Comparison of ENCODE assay signal across 22 mouse cellular contexts in the genomic region with DNA sequence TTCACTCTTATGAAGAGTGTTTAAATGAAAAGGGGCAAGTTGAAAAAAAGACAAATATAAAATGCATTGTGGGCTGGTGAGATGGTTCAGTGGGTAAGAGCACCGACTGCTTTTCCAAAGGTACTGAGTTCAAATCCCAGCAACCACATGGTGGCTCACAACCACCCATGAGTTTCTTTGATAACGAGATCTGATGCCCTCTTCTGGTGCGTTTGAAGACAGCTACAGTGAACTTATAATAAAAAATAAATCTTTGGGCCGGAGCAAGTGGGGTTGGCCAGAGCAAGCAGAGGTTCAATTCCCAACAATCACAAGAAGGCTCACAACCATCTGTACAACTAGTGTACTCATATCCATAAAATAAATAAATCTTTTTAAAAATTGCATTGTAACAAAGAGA. TPM values are rescaled to one million over a fixed set of nuclear protein-coding genes. Genes with fewer than 3 reads are reported as not detected.
DNase-seq lines count a peak whose midpoint lies in the region; ATAC-seq and TF ChIP-seq lines count a peak whose summit lies in the region.
"Had no signal": no experiment of that assay in that cellular context is flagged by ENCODE, and none has a peak within 500 bp of the region (broad histone marks: within the 10 kb centered on the region; RNA-seq: fewer than 3 reads in every experiment).

No protein-coding gene starts in this region.

- H3K27ac ChIP-seq in forebrain, postnatal 0 days (ENCODE audit: low read depth, low read length) = no peak overlapping the region
- H3K27ac ChIP-seq in forebrain, embryonic 13.5 days = no peak overlapping the region
- no peak overlapping the region for H3K27ac ChIP-seq in kidney, postnatal 0 days
- no peak overlapping the region for H3K27ac ChIP-seq in midbrain, postnatal 0 days (ENCODE audit: low read depth, low read length)
- no peak overlapping the region for H3K27ac ChIP-seq in midbrain, embryonic 13.5 days
- H3K27ac ChIP-seq: embryonic facial prominence, embryonic 10.5 days; heart, embryonic 15.5 days had no signal

- no peak overlapping the region for H3K4me2 ChIP-seq in forebrain, postnatal 0 days (ENCODE audit: low read depth)
- H3K4me2 ChIP-seq in forebrain, embryonic 13.5 days = no peak overlapping the region
- no peak overlapping the region for H3K4me2 ChIP-seq in kidney, postnatal 0 days (ENCODE audit: low read length)
- H3K4me2 ChIP-seq in midbrain, postnatal 0 days (ENCODE audit: low read depth, low read length, poor library complexity, severe bottlenecking) = no peak overlapping the region
- no peak overlapping the region for H3K4me2 ChIP-seq in midbrain, embryonic 13.5 days (replicated peaks)
- H3K4me2 ChIP-seq: heart, embryonic 11.5 days; heart, embryonic 15.5 days had no signal

- H3K36me3 ChIP-seq in forebrain, postnatal 0 days (ENCODE audit: insufficient read depth) = peaks cover 81% of the 10 kb centered on the region
- H3K36me3 ChIP-seq in forebrain, embryonic 13.5 days (ENCODE audit: poor library complexity, severe bottlenecking) = peaks cover 93% of the 10 kb centered on the region
- peaks cover 66% of the 10 kb centered on the region for H3K36me3 ChIP-seq in kidney, postnatal 0 days (ENCODE audit: insufficient read depth, low read length)
- peaks cover 44% of the 10 kb centered on the region for H3K36me3 ChIP-seq in midbrain, postnatal 0 days (ENCODE audit: insufficient read depth, low read length)
- H3K36me3 ChIP-seq in midbrain, embryonic 13.5 days = peaks cover 90% of the 10 kb centered on the region

- WGBS in forebrain, postnatal 0 days = 89% methylated on average over 4 of the region's 4 CpGs
- WGBS in forebrain, embryonic 13.5 days = 92% methylated on average over 4 of the region's 4 CpGs
- WGBS in kidney, postnatal 0 days = 91% methylated on average over 4 of the region's 4 CpGs
- 92% methylated on average over 4 of the region's 4 CpGs for WGBS in midbrain, postnatal 0 days
- WGBS in midbrain, embryonic 13.5 days = 95% methylated on average over 4 of the region's 4 CpGs

- H3K9me3 ChIP-seq in forebrain, postnatal 0 days (ENCODE audit: low read length) = no peaks in the 10 kb centered on the region
- no peaks in the 10 kb centered on the region for H3K9me3 ChIP-seq in forebrain, embryonic 13.5 days (replicated peaks)
- H3K9me3 ChIP-seq in kidney, postnatal 0 days (replicated peaks; ENCODE audit: low read length) = no peaks in the 10 kb centered on the region
- H3K9me3 ChIP-seq in midbrain, postnatal 0 days (ENCODE audit: low read length) = no peaks in the 10 kb centered on the region
- no peaks in the 10 kb centered on the region for H3K9me3 ChIP-seq in midbrain, embryonic 13.5 days
- H3K9me3 ChIP-seq: embryonic facial prominence, embryonic 10.5 days; G1E; heart, embryonic 15.5 days had no signal

- no peak overlapping the region for H3K4me3 ChIP-seq in forebrain, postnatal 0 days (ENCODE audit: low read depth, low read length)
- no peak overlapping the region for H3K4me3 ChIP-seq in forebrain, embryonic 13.5 days
- no peak overlapping the region for H3K4me3 ChIP-seq in kidney, postnatal 0 days (replicated peaks; ENCODE audit: low read depth, low read length)
- no peak overlapping the region for H3K4me3 ChIP-seq in midbrain, postnatal 0 days (ENCODE audit: low read depth, low read length)
- no peak overlapping the region for H3K4me3 ChIP-seq in midbrain, embryonic 13.5 days (replicated peaks)
- H3K4me3 ChIP-seq: embryonic facial prominence, embryonic 10.5 days; heart, embryonic 15.5 days had no signal

- no peaks in the 10 kb centered on the region for H3K27me3 ChIP-seq in forebrain, postnatal 0 days (ENCODE audit: insufficient read depth, low read length)
- H3K27me3 ChIP-seq in forebrain, embryonic 13.5 days = no peaks in the 10 kb centered on the region
- no peaks in the 10 kb centered on the region for H3K27me3 ChIP-seq in kidney, postnatal 0 days (ENCODE audit: insufficient read depth, low read length)
- H3K27me3 ChIP-seq in midbrain, postnatal 0 days (ENCODE audit: insufficient read depth, low read length) = no peaks in the 10 kb centered on the region
- H3K27me3 ChIP-seq in midbrain, embryonic 13.5 days = no peaks in the 10 kb centered on the region
- H3K27me3 ChIP-seq: heart, embryonic 15.5 days had no signal

- TF ChIP-seq CTCF in forebrain, postnatal 0 days (IDR thresholded peaks at IDR 0.05; ENCODE audit: low read depth) = peak; percentile 40
- peak; percentile 31; the same call in 1 of the 2 replicates for TF ChIP-seq CTCF in kidney, postnatal 0 days (IDR thresholded peaks at IDR 0.05; ENCODE audit: low read depth)
- TF ChIP-seq CTCF in midbrain, postnatal 0 days (IDR thresholded peaks at IDR 0.05) = peak; percentile 37; the same call in 1 of the 2 replicates

- no peak for ATAC-seq in forebrain, postnatal 0 days
- ATAC-seq in forebrain, embryonic 13.5 days = no peak
- no peak for ATAC-seq in kidney, postnatal 0 days (replicated peaks; ENCODE audit: low FRiP score, low read depth)
- no peak for ATAC-seq in midbrain, postnatal 0 days (ENCODE audit: low FRiP score)
- no peak for ATAC-seq in midbrain, embryonic 13.5 days
- ATAC-seq: CD4-positive, CD25-positive, alpha-beta regulatory T cell, adult 4 months; forebrain, embryonic 14.5 days; hindbrain, embryonic 16.5 days had no signal

- H3K9ac ChIP-seq in forebrain, postnatal 0 days = no peak overlapping the region
- H3K9ac ChIP-seq in forebrain, embryonic 13.5 days = no peak overlapping the region
- no peak overlapping the region for H3K9ac ChIP-seq in kidney, postnatal 0 days (ENCODE audit: low read depth, low read length)
- no peak overlapping the region for H3K9ac ChIP-seq in midbrain, postnatal 0 days (replicated peaks; ENCODE audit: low read length, poor library complexity, severe bottlenecking)
- H3K9ac ChIP-seq in midbrain, embryonic 13.5 days (replicated peaks) = no peak overlapping the region
- H3K9ac ChIP-seq: heart, embryonic 15.5 days had no signal

- DNase-seq in forebrain, postnatal 0 days = no peak
- no peak for DNase-seq in kidney, postnatal 0 days (ENCODE audit: low spot score)
- DNase-seq in kidney, adult 8-10 months = no peak
- DNase-seq in midbrain, postnatal 0 days (ENCODE audit: low spot score) = no peak
- no peak for DNase-seq in right cerebral cortex, postnatal 4 days
- DNase-seq: adrenal gland, postnatal 10 days; B cell, adult 2 months; cerebellum, adult 11 months; cerebellum, adult 8-10 months; cerebellum, postnatal 14 days; gastrocnemius, postnatal 36 days; heart, adult 18-20 months; heart, postnatal 36 days had no signal

- no peaks in the 10 kb centered on the region for H3K4me1 ChIP-seq in forebrain, postnatal 0 days (ENCODE audit: insufficient read depth)
- H3K4me1 ChIP-seq in forebrain, embryonic 13.5 days = peaks cover 4% of the 10 kb centered on the region; the same call in 1 of the 2 replicates
- H3K4me1 ChIP-seq in kidney, postnatal 0 days (replicated peaks; ENCODE audit: insufficient read depth, low read length) = no peaks in the 10 kb centered on the region
- no peaks in the 10 kb centered on the region for H3K4me1 ChIP-seq in midbrain, postnatal 0 days (ENCODE audit: insufficient read depth, low read length)
- H3K4me1 ChIP-seq in midbrain, embryonic 13.5 days (replicated peaks) = peaks cover 7% of the 10 kb centered on the region
- H3K4me1 ChIP-seq: heart, embryonic 15.5 days had no signal

RNA-seq across cellular contexts. Expression of a gene that starts 6.8 kb away (rescaled TPM):
- 25.9 and 33.6 TPM in 2 replicates for total RNA-seq in forebrain, postnatal 0 days (2014; rRNA removed)
- polyA plus RNA-seq in forebrain, postnatal 0 days (2015; fragmentation: Nextera tagmentation; extraction: Ambion mirVana) = 18.9 and 22.2 TPM in 2 replicates
- polyA plus RNA-seq in forebrain, embryonic 13.5 days (2015; fragmentation: Nextera tagmentation; extraction: Ambion mirVana) = 25.0 and 29.6 TPM in 2 replicates
- polyA plus RNA-seq in kidney, postnatal 0 days (2015; fragmentation: Nextera tagmentation; extraction: Ambion mirVana) = 19.6 and 21.2 TPM in 2 replicates
- total RNA-seq in midbrain, postnatal 0 days (2014; rRNA removed) = 17.2 and 23.8 TPM in 2 replicates
- polyA plus RNA-seq in midbrain, postnatal 0 days (2015; fragmentation: Nextera tagmentation; extraction: Ambion mirVana) = 24.7 and 27.8 TPM in 2 replicates
- polyA plus RNA-seq in midbrain, embryonic 13.5 days (2015; fragmentation: Nextera tagmentation; extraction: Ambion mirVana) = 31.0 and 33.9 TPM in 2 replicates

RNA-seq across cellular contexts. Expression of a gene that starts 14.6 kb away (rescaled TPM):
- total RNA-seq in forebrain, postnatal 0 days (2014; rRNA removed) = 110 and 116 TPM in 2 replicates
- polyA plus RNA-seq in forebrain, postnatal 0 days (2015; fragmentation: Nextera tagmentation; extraction: Ambion mirVana) = 163 and 180 TPM in 2 replicates
- 168 and 187 TPM in 2 replicates for polyA plus RNA-seq in forebrain, embryonic 13.5 days (2015; fragmentation: Nextera tagmentation; extraction: Ambion mirVana)
- polyA plus RNA-seq in kidney, postnatal 0 days (2015; fragmentation: Nextera tagmentation; extraction: Ambion mirVana) = 38.6 and 42.2 TPM in 2 replicates
- 106 and 119 TPM in 2 replicates for total RNA-seq in midbrain, postnatal 0 days (2014; rRNA removed)
- polyA plus RNA-seq in midbrain, postnatal 0 days (2015; fragmentation: Nextera tagmentation; extraction: Ambion mirVana) = 139 and 144 TPM in 2 replicates
- polyA plus RNA-seq in midbrain, embryonic 13.5 days (2015; fragmentation: Nextera tagmentation; extraction: Ambion mirVana) = 160 and 164 TPM in 2 replicates

RNA-seq across cellular contexts. Expression of a gene that starts 14.7 kb away (rescaled TPM):
- 1,164 and 1,963 TPM in 2 replicates for total RNA-seq in forebrain, postnatal 0 days (2014; rRNA removed)
- 522 and 611 TPM in 2 replicates for polyA plus RNA-seq in forebrain, postnatal 0 days (2015; fragmentation: Nextera tagmentation; extraction: Ambion mirVana)
- 620 and 639 TPM in 2 replicates for polyA plus RNA-seq in forebrain, embryonic 13.5 days (2015; fragmentation: Nextera tagmentation; extraction: Ambion mirVana)
- polyA plus RNA-seq in kidney, postnatal 0 days (2015; fragmentation: Nextera tagmentation; extraction: Ambion mirVana) = 668 and 686 TPM in 2 replicates
- 910 and 1,034 TPM in 2 replicates for total RNA-seq in midbrain, postnatal 0 days (2014; rRNA removed)
- 411 and 433 TPM in 2 replicates for polyA plus RNA-seq in midbrain, postnatal 0 days (2015; fragmentation: Nextera tagmentation; extraction: Ambion mirVana)
- 532 and 549 TPM in 2 replicates for polyA plus RNA-seq in midbrain, embryonic 13.5 days (2015; fragmentation: Nextera tagmentation; extraction: Ambion mirVana)

RNA-seq across cellular contexts. Expression of a gene that starts 20.3 kb away (rescaled TPM):
- 31.0 and 36.9 TPM in 2 replicates for total RNA-seq in forebrain, postnatal 0 days (2014; rRNA removed)
- 52.1 and 55.1 TPM in 2 replicates for polyA plus RNA-seq in forebrain, postnatal 0 days (2015; fragmentation: Nextera tagmentation; extraction: Ambion mirVana)
- polyA plus RNA-seq in forebrain, embryonic 13.5 days (2015; fragmentation: Nextera tagmentation; extraction: Ambion mirVana) = 53.5 and 60.7 TPM in 2 replicates
- polyA plus RNA-seq in kidney, postnatal 0 days (2015; fragmentation: Nextera tagmentation; extraction: Ambion mirVana) = 37.2 and 39.4 TPM in 2 replicates
- 27.5 and 30.0 TPM in 2 replicates for total RNA-seq in midbrain, postnatal 0 days (2014; rRNA removed)
- polyA plus RNA-seq in midbrain, postnatal 0 days (2015; fragmentation: Nextera tagmentation; extraction: Ambion mirVana) = 55.2 and 55.5 TPM in 2 replicates
- polyA plus RNA-seq in midbrain, embryonic 13.5 days (2015; fragmentation: Nextera tagmentation; extraction: Ambion mirVana) = 59.3 and 60.6 TPM in 2 replicates

RNA-seq across cellular contexts. Expression of a gene that starts 20.4 kb away (rescaled TPM):
- 72.3 and 80.8 TPM in 2 replicates for total RNA-seq in forebrain, postnatal 0 days (2014; rRNA removed)
- 106 and 112 TPM in 2 replicates for polyA plus RNA-seq in forebrain, postnatal 0 days (2015; fragmentation: Nextera tagmentation; extraction: Ambion mirVana)
- polyA plus RNA-seq in forebrain, embryonic 13.5 days (2015; fragmentation: Nextera tagmentation; extraction: Ambion mirVana) = 61.0 and 64.8 TPM in 2 replicates
- polyA plus RNA-seq in kidney, postnatal 0 days (2015; fragmentation: Nextera tagmentation; extraction: Ambion mirVana) = 62.5 and 64.1 TPM in 2 replicates
- 59.7 and 78.8 TPM in 2 replicates for total RNA-seq in midbrain, postnatal 0 days (2014; rRNA removed)
- polyA plus RNA-seq in midbrain, postnatal 0 days (2015; fragmentation: Nextera tagmentation; extraction: Ambion mirVana) = 112 and 122 TPM in 2 replicates
- polyA plus RNA-seq in midbrain, embryonic 13.5 days (2015; fragmentation: Nextera tagmentation; extraction: Ambion mirVana) = 76.5 and 84.1 TPM in 2 replicates
